Mouse (Mus musculus) midbrain, embryonic 10.5 days (tissue): ENCODE results near the gene Tusc2. TPM values are rescaled to one million over a fixed set of nuclear protein-coding genes. Genes with fewer than 3 reads are reported as not detected.

ENCODE experiments used
- DNase-seq: peaks from one replicate; pipeline ENCODE4 v3.0.0-alpha.2; 2017; ENCODE audit warnings: low spot score
- H3K27ac ChIP-seq: fragments of 300-500 bp; sonication (generic); replicated peaks from 2 replicates; pipeline ENCODE4 v1.5.1; 2016; ENCODE audit warnings: mild to moderate bottlenecking
- H3K27me3 ChIP-seq: fragments of 300-500 bp; sonication (generic); 2 replicates; pipeline ENCODE4 v1.6.1; 2016; ENCODE audit warnings: low read depth, mild to moderate bottlenecking; ENCODE audit not compliant: poor library complexity, severe bottlenecking
- H3K36me3 ChIP-seq: fragments of 300-500 bp; sonication (generic); 2 replicates; pipeline ENCODE4 v1.6.1; 2016; ENCODE audit warnings: mild to moderate bottlenecking, moderate library complexity
- H3K4me1 ChIP-seq: fragments of 300-500 bp; sonication (generic); 2 replicates; pipeline ENCODE4 v1.6.1; 2016
- H3K4me3 ChIP-seq: fragments of 300-500 bp; sonication (generic); 2 replicates; pipeline ENCODE4 v1.5.1; 2016; ENCODE audit warnings: mild to moderate bottlenecking, moderate library complexity
- H3K9me3 ChIP-seq: fragments of 300-500 bp; sonication (generic); replicated peaks from 2 replicates; pipeline ENCODE4 v1.6.1; 2016; ENCODE audit warnings: mild to moderate bottlenecking
- WGBS: fragments of 180-500 bp; shearing (Covaris S2); methylation state at CpG from one replicate; pipeline ENCODE4 v1.1.7; 2016; 5-methylcytosine and 5-hydroxymethylcytosine counted together
- polyA plus RNA-seq: library from polyadenylated mRNA; unstranded; fragments of >200 nt; fragmentation: Nextera tagmentation; extraction: Ambion mirVana; gene quantifications from 2 replicates; pipeline ENCODE4 v1.2.1, GENCODE M21; 2016

The Tusc2 gene
- polyA plus RNA-seq, 1 experiment from 2014 or later, result 79.2 TPM

DNA sequence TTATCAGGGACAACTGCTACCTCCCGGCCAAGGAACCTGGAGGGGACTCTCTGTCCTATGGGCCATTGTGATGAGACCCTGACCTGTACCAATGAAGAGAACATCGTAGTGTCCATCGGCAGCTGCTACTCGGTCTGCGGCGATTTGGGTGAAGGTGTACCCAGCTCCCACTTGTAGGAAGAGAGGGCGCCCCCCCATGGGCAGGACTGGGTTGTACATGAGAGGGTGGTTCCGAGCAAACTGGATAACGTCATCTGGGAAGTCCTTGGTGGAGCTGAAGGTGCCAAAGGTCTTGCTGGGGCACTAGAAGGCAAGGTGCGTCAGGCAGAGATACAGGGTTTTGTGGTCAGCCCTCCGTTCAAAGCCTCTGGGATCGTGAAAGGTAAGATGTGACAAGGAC is 37.7 kb downstream of the Tusc2 start:
- 85% methylated on average over 12 of the region's 12 CpGs for WGBS
- DNase-seq, result no peak
- no peak overlapping the region for H3K27ac ChIP-seq
- no peaks in the 10 kb centered on the region for H3K9me3 ChIP-seq
- H3K36me3 ChIP-seq, result 0 out of 2 replicates have a peak, but pooled peaks cover 2% of the 10 kb centered on the region
- no peak overlapping the region for H3K4me3 ChIP-seq
- peaks cover 47% of the 10 kb centered on the region for H3K4me1 ChIP-seq
- peaks cover 45% of the 10 kb centered on the region for H3K27me3 ChIP-seq

DNA sequence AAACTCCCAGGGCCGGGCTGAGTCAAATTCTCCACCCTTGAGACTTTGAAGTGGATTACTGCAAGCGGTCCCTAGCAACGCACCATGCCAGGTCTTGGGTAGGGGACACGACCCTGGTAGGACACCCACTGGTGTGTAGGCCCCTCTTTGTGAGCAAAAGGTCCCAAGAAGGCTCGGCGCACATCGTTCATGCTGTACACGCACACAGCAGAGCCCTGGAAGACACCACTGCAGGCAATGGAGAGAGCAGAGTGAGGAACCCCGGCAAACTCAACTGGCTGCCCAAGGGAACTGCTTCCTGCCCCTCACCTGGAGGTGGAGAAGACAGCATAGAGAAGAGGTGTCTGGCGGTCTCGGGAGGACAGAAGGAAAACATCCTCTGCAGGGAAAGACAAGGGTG is 38.2 kb downstream of the Tusc2 start:
- Histone ChIP-seq H3K4me3 (no peak overlapping the region), H3K36me3 (no peaks in the 10 kb centered on the region), H3K4me1 (peaks cover 52% of the 10 kb centered on the region), H3K27ac (0 out of 2 replicates have a peak overlapping the region, but pooled peaks have one; percentile 2), H3K9me3 (no peaks in the 10 kb centered on the region), H3K27me3 (peaks cover 50% of the 10 kb centered on the region)
- DNase-seq, result no peak
- 90% methylated on average over 11 of the region's 11 CpGs for WGBS

DNA sequence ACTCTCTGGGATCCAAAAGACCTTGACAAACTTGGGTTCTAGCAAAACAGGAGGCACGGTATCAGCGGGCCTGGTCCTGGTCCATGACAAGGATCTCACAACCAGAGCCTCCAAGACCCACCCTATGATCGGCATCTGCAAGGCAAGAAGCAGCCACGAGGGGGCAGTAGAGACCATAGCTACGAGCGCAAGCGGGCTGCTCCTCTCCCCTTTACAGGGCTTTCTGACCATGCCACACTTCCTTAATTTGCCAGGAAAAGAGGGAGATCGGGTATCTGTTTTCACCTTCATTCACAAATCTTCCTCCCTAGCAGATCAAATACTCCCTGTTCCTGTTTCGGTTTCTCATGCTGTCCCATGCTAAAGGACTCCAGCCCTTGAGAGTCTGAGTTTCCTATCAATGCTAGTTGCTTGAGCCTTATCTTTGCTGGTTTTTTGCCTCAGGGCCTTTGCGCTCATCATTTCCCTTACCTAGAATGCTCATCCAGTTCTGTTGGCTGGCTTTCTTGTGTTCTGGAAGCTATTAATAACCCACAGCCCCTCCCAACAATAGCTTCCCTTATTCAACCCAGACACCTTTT is 39.1 kb downstream of the Tusc2 start:
- WGBS, result 17% methylated on average over 10 of the region's 10 CpGs
- peak; percentile 93 for DNase-seq
- H3K27ac ChIP-seq, result peak overlapping the region; percentile 83
- no peaks in the 10 kb centered on the region for H3K36me3 ChIP-seq
- peaks cover 59% of the 10 kb centered on the region for H3K27me3 ChIP-seq
- no peak overlapping the region for H3K4me3 ChIP-seq
- no peaks in the 10 kb centered on the region for H3K9me3 ChIP-seq
- H3K4me1 ChIP-seq, result peaks cover 61% of the 10 kb centered on the region

DNA sequence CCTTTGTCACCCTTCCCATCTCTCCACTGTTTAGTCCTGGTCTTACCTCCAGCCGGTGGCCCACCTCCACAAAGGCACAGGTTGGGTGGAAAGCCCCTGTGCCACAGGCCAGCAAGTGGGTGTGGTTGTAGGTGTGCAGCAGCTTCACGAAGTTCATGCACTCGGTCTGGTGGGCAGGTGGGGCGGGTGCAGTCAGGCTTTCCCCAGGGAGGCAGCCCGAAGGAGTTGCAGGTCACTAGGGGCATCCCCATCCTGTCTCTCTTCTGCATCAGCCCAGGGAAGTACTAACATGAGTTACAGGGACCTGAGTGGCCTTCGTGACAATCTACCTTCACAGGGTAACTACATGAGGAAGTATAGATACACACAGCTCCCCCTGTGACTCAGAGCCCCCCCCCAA is 40.2 kb downstream of the Tusc2 start:
- Histone ChIP-seq H3K9me3 (no peaks in the 10 kb centered on the region), H3K36me3 (no peaks in the 10 kb centered on the region), H3K4me1 (peaks cover 72% of the 10 kb centered on the region), H3K27ac (peak overlapping the region; percentile 83), H3K27me3 (peaks cover 60% of the 10 kb centered on the region), H3K4me3 (no peak overlapping the region)
- DNase-seq, result no peak
- WGBS, result 84% methylated on average over 6 of the region's 6 CpGs

DNA sequence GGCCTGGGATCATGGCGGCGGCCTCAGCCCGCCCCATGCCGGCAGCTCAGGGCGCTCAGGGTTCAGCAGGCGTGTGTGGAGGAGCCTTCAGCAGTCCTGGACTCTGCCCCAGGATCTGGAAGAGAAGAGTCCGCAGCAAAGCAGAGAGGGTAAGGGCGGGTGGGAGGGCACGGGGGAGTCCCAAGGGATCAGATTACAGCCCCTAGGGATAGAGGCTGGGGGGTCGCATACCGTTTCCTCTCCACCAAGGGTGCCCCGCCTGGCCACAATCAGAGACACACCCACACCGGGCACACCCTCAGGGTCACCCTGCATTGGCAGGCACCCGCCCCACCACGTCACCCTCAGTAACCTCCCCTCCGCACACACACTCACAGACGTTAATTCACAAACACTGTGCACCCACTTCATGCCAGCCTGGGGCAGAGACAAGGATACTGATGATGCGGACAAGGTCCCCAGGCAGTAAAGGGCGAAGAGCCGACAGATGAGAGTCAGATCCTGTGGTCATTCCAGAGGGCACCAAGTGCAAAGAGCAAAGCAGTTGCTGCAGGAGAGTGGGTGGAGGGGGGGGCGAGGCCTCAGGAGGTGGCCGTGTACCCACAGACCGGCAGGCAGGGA is 42.1 kb downstream of the Tusc2 start:
- 36% methylated on average over 23 of the region's 23 CpGs for WGBS
- Histone ChIP-seq H3K4me1 (peaks cover 85% of the 10 kb centered on the region), H3K27ac (peak overlapping the region; percentile 83)

DNA sequence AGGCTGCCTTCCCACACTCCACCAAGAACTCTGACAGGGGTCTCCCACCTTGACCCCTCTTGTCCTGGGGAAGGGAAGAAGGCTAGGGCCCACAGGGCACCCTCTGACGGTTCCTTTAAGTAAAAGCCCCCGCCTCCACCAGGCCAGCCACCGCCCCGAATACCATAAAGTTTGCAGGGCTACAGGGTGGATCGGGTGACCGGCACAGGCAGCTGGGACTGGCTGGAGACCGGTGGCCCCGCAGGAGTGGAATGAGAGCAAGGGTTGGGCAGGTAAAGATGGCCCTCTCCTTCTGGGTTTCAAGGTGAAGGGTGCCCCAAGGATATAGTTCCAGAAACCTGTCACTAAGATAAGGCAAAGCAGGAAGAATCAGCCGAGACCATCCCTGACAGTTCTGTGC is 43.5 kb downstream of the Tusc2 start:
- DNase-seq, result no peak
- H3K27me3 ChIP-seq, result peaks cover 32% of the 10 kb centered on the region
- peaks cover 92% of the 10 kb centered on the region for H3K4me1 ChIP-seq
- H3K36me3 ChIP-seq, result no peaks in the 10 kb centered on the region
- 16% methylated on average over 9 of the region's 9 CpGs for WGBS
- H3K4me3 ChIP-seq, result 0 out of 2 replicates have a peak overlapping the region, but pooled peaks have one; percentile 19
- no peaks in the 10 kb centered on the region for H3K9me3 ChIP-seq
- H3K27ac ChIP-seq, result peak overlapping the region; percentile 83

More for the DNA sequence above, 42.1 kb downstream of the Tusc2 start:
- H3K36me3 ChIP-seq, result no peaks in the 10 kb centered on the region
- H3K4me3 ChIP-seq, result peak overlapping the region; percentile 41
- no peak for DNase-seq
- peaks cover 46% of the 10 kb centered on the region for H3K27me3 ChIP-seq
- no peaks in the 10 kb centered on the region for H3K9me3 ChIP-seq

DNA sequence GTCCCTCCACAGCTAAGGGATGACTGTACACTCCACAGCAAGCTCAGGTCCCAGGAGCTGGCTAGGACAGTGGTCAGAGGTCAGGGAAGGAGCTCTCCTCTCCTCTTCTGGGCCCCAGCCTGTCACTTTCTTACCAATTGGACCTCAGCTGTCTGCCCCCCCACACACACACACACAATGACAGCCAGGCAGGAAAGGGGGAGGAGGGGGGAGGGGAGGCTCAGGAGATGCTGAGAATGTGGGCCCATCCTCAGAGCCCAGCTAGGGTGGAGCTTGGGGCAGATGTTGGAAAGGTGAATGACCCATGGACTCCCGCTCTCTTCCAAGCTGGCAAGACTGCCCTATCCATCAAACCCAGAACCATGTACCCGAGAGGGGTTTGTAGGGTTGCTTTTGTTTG is 44.0 kb downstream of the Tusc2 start:
- H3K27me3 ChIP-seq, result peaks cover 31% of the 10 kb centered on the region
- 0 out of 2 replicates have a peak overlapping the region, but pooled peaks have one; percentile 19 for H3K4me3 ChIP-seq
- no peak for DNase-seq
- 77% methylated on average over 2 of the region's 2 CpGs for WGBS
- peaks cover 95% of the 10 kb centered on the region for H3K4me1 ChIP-seq
- H3K27ac ChIP-seq, result peak overlapping the region; percentile 83
- H3K36me3 ChIP-seq, result no peaks in the 10 kb centered on the region
- H3K9me3 ChIP-seq, result no peaks in the 10 kb centered on the region

DNA sequence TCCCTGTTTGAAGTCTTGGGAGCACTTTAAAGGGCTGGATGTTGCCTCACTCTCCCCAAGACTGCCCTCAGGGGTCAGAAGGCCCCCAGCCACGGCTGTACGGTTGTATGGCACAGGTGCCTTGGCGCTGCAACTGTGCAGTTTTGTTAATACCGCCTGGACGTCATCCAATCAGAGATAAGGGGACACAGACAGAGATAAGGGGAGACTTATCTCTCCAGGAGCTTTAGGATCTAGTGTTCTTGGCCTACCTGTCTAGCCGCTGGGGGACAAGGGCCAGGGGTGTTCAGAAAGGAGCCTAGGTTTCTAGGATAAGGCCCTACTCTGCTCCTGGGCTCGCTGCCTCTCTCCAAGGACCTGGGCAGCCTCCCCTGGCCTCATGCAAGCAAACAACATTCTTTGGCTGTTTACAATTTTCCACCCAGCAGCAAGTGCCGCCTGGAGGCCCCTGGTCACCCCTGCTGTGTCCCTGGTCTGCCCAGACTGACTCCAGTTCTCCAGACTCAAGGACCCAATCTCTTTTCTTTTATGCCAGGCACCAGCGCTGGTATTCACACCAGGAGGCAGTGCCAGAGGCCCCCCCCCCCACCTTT is 44.7 kb downstream of the Tusc2 start:
- H3K4me1 ChIP-seq, result peaks cover 95% of the 10 kb centered on the region
- H3K27me3 ChIP-seq, result peaks cover 31% of the 10 kb centered on the region
- WGBS, result 64% methylated on average over 9 of the region's 9 CpGs
- no peak overlapping the region for H3K4me3 ChIP-seq
- no peak for DNase-seq
- peak overlapping the region; percentile 83 for H3K27ac ChIP-seq
- H3K9me3 ChIP-seq, result no peaks in the 10 kb centered on the region
- no peaks in the 10 kb centered on the region for H3K36me3 ChIP-seq

DNA sequence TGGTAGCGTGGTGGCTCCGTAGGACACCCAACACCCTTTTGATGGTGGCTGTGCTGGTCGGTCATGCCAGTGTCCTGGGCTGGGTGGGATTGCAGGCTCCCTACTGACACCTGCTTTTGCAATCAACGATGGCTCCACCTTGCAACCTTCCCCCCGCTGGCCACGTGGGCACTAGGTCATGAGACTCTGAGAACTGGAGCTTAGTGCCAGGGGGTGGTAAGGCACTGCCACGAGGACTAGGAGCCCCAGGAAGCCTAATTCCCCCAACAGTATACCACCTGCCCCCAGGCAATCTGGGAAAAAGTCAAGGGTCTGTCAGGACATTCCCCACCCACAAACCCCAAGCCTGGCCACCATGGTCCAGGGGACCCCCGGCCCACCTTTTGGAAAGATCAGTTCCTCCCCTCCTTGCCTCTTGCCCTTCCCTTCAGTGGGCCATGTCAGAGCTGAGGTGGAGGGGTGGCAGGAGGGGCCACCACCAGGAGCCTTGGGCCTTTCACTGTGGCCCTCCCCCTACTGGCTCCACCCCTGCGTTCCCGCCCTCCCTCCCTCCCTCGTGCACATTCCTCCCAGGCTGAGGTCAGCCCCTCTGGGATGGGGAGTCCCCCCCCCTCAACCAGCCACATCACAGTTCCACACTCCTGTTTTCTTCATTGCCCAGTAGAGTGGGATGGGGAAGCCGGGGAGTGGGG is 45.8 kb downstream of the Tusc2 start, which contains the start of gene Sema3b:
TSS of gene Sema3b (minus strand) at position 489 of the 692 bp plus-strand sequence.
- Histone ChIP-seq H3K9me3 (no peaks in the 10 kb centered on the region), H3K27me3 (peaks cover 19% of the 10 kb centered on the region), H3K4me1 (peaks cover 96% of the 10 kb centered on the region), H3K27ac (peak within 1 kb of the TSS; percentile 83), H3K4me3 (peak within 1 kb of the TSS; percentile 20; the same call in 1 of the 2 replicates), H3K36me3 (peaks cover 4% of the 10 kb centered on the region)
- no peak for DNase-seq
- 41% methylated on average over 12 of the region's 12 CpGs for WGBS

DNA sequence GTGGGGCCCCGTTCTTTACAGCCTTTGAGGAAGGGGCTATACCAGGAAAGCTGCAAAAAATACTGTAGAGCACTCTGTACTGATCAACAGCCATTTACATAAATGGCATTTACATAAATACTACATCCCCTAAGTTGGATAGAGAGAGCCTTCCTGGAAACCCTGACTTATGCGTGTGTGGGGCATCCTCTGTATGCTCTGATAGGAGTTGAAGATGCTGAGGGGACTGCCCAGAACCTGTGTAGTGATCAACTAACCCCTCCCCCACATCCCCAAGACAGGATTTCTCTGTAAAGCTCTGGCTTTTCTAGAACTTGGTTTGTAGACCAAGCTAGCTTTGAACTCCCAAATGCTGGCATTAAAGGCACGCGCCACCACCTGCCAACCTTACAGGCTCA is 46.4 kb downstream of the Tusc2 start:
- H3K9me3 ChIP-seq, result no peaks in the 10 kb centered on the region
- DNase-seq, result no peak
- H3K4me3 ChIP-seq, result peak overlapping the region; percentile 20; the same call in 1 of the 2 replicates
- H3K27ac ChIP-seq, result peak overlapping the region; percentile 83
- peaks cover 16% of the 10 kb centered on the region for H3K27me3 ChIP-seq
- peaks cover 96% of the 10 kb centered on the region for H3K4me1 ChIP-seq
- peaks cover 10% of the 10 kb centered on the region for H3K36me3 ChIP-seq
- 68% methylated on average over 4 of the region's 4 CpGs for WGBS

DNA sequence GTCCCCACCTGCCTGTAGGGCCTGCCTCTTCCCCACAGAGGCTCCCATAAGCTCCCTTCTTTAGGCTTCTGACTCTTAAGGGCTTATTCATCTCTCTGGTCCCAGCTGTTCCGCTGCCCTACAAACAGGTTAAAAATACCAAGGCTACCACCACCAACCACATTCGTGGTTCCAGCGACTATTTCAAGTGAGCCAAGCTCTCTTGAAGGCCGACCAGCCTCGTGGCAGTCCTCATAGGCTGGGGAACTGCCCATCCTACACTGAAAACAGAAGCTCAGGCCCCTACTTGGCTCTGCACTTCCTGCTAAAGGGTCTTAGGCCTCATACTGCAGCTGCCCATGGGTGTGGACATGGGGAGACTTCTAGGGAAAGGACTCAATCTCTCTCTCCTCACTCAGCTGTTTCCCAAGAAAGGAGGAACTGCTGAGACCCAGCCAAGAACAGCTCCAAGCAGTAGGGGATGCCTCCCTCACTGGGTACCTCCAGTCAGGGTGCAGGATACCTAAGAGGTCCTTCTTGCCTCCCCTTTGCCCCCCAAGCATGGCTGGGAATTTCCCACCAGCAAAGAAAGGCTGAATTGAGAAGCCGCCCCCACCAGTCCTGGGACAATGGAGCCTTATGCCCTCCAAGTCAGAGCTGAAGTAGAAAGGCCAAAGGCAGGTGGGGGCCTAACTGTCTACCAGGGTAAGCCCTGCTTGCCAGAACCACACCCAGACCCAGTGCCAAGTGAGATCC is 48.6 kb downstream of the Tusc2 start:
- no peak for DNase-seq
- WGBS, result 82% methylated on average over 6 of the region's 6 CpGs
- Histone ChIP-seq H3K27ac (peak overlapping the region; percentile 95), H3K36me3 (peaks cover 32% of the 10 kb centered on the region), H3K27me3 (peaks cover 6% of the 10 kb centered on the region), H3K4me1 (peaks cover 95% of the 10 kb centered on the region), H3K4me3 (peak overlapping the region; percentile 50), H3K9me3 (no peaks in the 10 kb centered on the region)
